Mouse (Mus musculus): ENCODE measurements around the gene Dnah7c. TPM values are rescaled to one million over a fixed set of nuclear protein-coding genes. Genes with fewer than 3 reads are reported as not detected.
"Not testable (repeated sequence)": the region's sequence is repeated elsewhere in the genome, so short reads cannot be mapped to it uniquely, and the experiment has no call there.

Dnah7c gene
- polyA plus RNA-seq, 1 experiment from 2014 or later = 0.09 TPM

- no peaks in the 10 kb centered on the region for H3K9me3 ChIP-seq (replicated peaks)
- no peak for ATAC-seq (ENCODE audit: insufficient number of reproducible peaks, low FRiP score)
- 64% methylated on average over 2 of the region's 2 CpGs for whole genome bisulfite sequencing
Observed at GRCm38 (mm10) chr1:46544812-46545421, 119.5 kb downstream of the Dnah7c start.

DNA sequence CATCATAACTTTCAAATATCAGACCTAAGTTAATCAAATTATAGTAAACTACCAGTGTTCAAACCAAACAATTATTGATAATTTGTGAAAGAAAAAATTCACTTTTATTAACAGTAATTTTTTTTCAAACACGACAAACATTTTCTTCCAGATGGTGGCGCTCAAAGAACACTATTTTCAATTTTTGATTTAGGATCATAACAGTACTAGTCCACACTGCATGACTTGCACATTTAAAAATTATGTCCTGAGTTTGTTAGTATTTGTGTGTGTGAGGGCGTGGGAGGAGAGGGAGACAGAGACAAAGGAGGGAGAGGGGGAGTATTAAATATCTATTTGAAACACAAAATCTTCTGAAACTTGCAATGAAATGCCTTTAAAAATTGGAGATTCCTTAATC is 155.0 kb downstream of the Dnah7c start:
- ATAC-seq (ENCODE audit: insufficient number of reproducible peaks, low FRiP score) = no peak
- H3K27ac ChIP-seq (ENCODE audit: poor library complexity, severe bottlenecking) = no peak overlapping the region
- 33% methylated on average over 3 of the region's 3 CpGs for WGBS

More at GRCm38 (mm10) chr1:46544812-46545421, 119.5 kb downstream of the Dnah7c start:
- Histone ChIP-seq H3K4me1 (replicated peaks) (no peaks in the 10 kb centered on the region; the same call in 1 of the 2 replicates), H3K27me3 (replicated peaks) (no peaks in the 10 kb centered on the region), H3K27ac (ENCODE audit: poor library complexity, severe bottlenecking) (no peak overlapping the region), H3K9ac (no peak overlapping the region), H3K4me3 (no peak overlapping the region), H3K36me3 (no peaks in the 10 kb centered on the region), H3K4me2 (no peak overlapping the region)

DNA sequence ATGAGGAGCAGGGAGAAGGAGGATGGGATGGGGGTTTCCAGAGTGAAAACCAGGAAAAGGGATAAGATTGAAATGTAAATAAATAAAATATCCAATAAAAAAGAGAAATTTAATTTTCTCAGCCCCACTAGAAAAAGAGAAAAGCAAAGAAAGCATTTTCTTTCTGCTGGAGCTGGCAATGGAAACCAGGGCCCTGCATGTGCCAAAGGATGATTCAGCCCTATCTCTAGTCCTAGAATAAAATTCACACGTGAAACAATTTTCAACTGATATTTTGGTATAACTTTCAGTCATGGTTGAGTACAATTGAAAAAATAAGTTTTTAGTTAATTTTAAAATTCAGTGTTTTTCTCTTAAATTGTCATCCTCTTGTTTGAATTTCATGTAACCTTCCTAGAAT is 168.4 kb downstream of the Dnah7c start:
- not testable (repeated sequence) for H3K27me3 ChIP-seq (replicated peaks); H3K4me1 ChIP-seq (replicated peaks); H3K4me2 ChIP-seq; H3K4me3 ChIP-seq; H3K9me3 ChIP-seq (replicated peaks); H3K27ac ChIP-seq (ENCODE audit: poor library complexity, severe bottlenecking); ATAC-seq (ENCODE audit: insufficient number of reproducible peaks, low FRiP score); H3K36me3 ChIP-seq; H3K9ac ChIP-seq
- WGBS = 56% methylated on average over 1 of the region's 1 CpGs

More for the DNA sequence above, 155.0 kb downstream of the Dnah7c start:
- Histone ChIP-seq H3K9ac (no peak overlapping the region), H3K9me3 (replicated peaks) (no peaks in the 10 kb centered on the region), H3K4me3 (no peak overlapping the region), H3K4me2 (no peak overlapping the region), H3K4me1 (replicated peaks) (no peaks in the 10 kb centered on the region), H3K27me3 (replicated peaks) (no peaks in the 10 kb centered on the region), H3K36me3 (no peaks in the 10 kb centered on the region)

DNA sequence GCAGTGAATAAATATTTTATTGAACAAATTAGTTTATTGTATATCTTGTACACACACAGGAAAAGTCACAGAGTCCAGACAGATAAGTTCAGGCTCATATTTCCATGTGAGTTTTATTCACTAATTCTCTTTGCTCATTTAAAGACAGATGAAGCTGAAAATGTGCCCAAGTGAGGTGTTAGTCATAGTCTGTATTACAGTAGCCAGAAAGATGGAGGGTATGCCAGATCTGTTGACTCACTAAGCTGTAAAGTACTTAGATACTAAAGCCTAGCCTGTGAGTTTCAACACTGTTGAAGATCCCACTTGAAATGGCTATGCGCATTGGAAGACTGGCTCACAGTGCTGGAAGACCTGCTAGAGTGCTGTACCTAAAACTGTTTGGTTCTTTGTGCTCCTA is 171.0 kb downstream of the Dnah7c start:
- not testable (repeated sequence) for H3K9ac ChIP-seq; ATAC-seq (ENCODE audit: insufficient number of reproducible peaks, low FRiP score); H3K27ac ChIP-seq (ENCODE audit: poor library complexity, severe bottlenecking); H3K4me2 ChIP-seq; H3K36me3 ChIP-seq; H3K27me3 ChIP-seq (replicated peaks); H3K9me3 ChIP-seq (replicated peaks); H3K4me1 ChIP-seq (replicated peaks); H3K4me3 ChIP-seq
- WGBS = 100% methylated on average over 1 of the region's 1 CpGs

DNA sequence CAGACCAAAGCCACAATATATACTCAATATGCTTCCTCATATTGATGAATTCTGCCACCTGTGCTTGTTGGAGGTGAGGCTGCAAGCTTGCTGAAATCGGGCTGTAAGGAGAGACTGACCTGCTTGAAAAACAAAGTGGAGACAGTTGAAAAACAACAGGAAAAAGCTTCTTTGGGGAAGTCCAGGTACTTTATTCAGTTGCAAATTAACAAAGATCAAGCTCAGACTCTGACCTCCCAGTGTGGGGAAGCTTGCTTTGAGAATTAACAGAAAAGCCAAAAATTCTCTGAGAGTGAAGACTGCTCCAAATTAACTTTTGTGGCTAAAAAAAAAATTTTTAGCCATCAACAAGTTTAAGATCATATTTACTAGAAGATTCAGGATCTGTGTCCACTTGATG is 194.9 kb downstream of the Dnah7c start:
- Histone ChIP-seq H3K4me3 (no peak overlapping the region), H3K27me3 (replicated peaks) (no peaks in the 10 kb centered on the region), H3K9ac (no peak overlapping the region), H3K4me2 (no peak overlapping the region), H3K4me1 (replicated peaks) (no peaks in the 10 kb centered on the region), H3K27ac (ENCODE audit: poor library complexity, severe bottlenecking) (no peak overlapping the region), H3K9me3 (replicated peaks) (no peaks in the 10 kb centered on the region), H3K36me3 (no peaks in the 10 kb centered on the region)
- 70% methylated on average over 1 of the region's 1 CpGs for WGBS
- no peak for ATAC-seq (ENCODE audit: insufficient number of reproducible peaks, low FRiP score)

- ATAC-seq (ENCODE audit: insufficient number of reproducible peaks, low FRiP score); H3K4me2 ChIP-seq; H3K27ac ChIP-seq (ENCODE audit: poor library complexity, severe bottlenecking); H3K36me3 ChIP-seq; H3K4me1 ChIP-seq (replicated peaks); H3K9ac ChIP-seq; H3K4me3 ChIP-seq; H3K27me3 ChIP-seq (replicated peaks); H3K9me3 ChIP-seq (replicated peaks): not testable (repeated sequence)
- WGBS = 92% methylated on average over 6 of the region's 6 CpGs
Observed at GRCm38 (mm10) chr1:46625914-46626313, 200.5 kb downstream of the Dnah7c start.

- H3K9me3 ChIP-seq (replicated peaks); H3K4me3 ChIP-seq; H3K27ac ChIP-seq (ENCODE audit: poor library complexity, severe bottlenecking); H3K9ac ChIP-seq; H3K27me3 ChIP-seq (replicated peaks); H3K4me2 ChIP-seq; H3K4me1 ChIP-seq (replicated peaks); H3K36me3 ChIP-seq; ATAC-seq (ENCODE audit: insufficient number of reproducible peaks, low FRiP score): not testable (repeated sequence)
- WGBS = 81% methylated on average over 4 of the region's 4 CpGs
Observed at GRCm38 (mm10) chr1:46649821-46650220, 224.4 kb downstream of the Dnah7c start.

GRCm38 (mm10) chr1:46652721-46653120 is 227.3 kb downstream of the Dnah7c start:
- WGBS = 56% methylated on average over 2 of the region's 2 CpGs
- H3K9me3 ChIP-seq (replicated peaks); H3K27me3 ChIP-seq (replicated peaks); H3K36me3 ChIP-seq; H3K4me1 ChIP-seq (replicated peaks); H3K4me3 ChIP-seq; H3K27ac ChIP-seq (ENCODE audit: poor library complexity, severe bottlenecking); H3K4me2 ChIP-seq; ATAC-seq (ENCODE audit: insufficient number of reproducible peaks, low FRiP score); H3K9ac ChIP-seq: not testable (repeated sequence)

GRCm38 (mm10) chr1:46724810-46725209 is 299.4 kb downstream of the Dnah7c start:
- not testable (repeated sequence) for H3K9ac ChIP-seq; H3K27me3 ChIP-seq (replicated peaks); H3K36me3 ChIP-seq; H3K9me3 ChIP-seq (replicated peaks); H3K27ac ChIP-seq (ENCODE audit: poor library complexity, severe bottlenecking); ATAC-seq (ENCODE audit: insufficient number of reproducible peaks, low FRiP score); H3K4me3 ChIP-seq; H3K4me1 ChIP-seq (replicated peaks); H3K4me2 ChIP-seq
- WGBS = 62% methylated on average over 1 of the region's 1 CpGs

GRCm38 (mm10) chr1:46725266-46725665 is 299.9 kb downstream of the Dnah7c start:
- H3K36me3 ChIP-seq = no peaks in the 10 kb centered on the region
- no peak overlapping the region for H3K27ac ChIP-seq (ENCODE audit: poor library complexity, severe bottlenecking)
- WGBS = 69% methylated on average over 1 of the region's 1 CpGs
- no peak overlapping the region for H3K4me2 ChIP-seq
- no peak overlapping the region for H3K4me3 ChIP-seq
- no peaks in the 10 kb centered on the region for H3K4me1 ChIP-seq (replicated peaks)
- no peak overlapping the region for H3K9ac ChIP-seq
- no peak for ATAC-seq (ENCODE audit: insufficient number of reproducible peaks, low FRiP score)
- H3K9me3 ChIP-seq (replicated peaks) = no peaks in the 10 kb centered on the region
- no peaks in the 10 kb centered on the region for H3K27me3 ChIP-seq (replicated peaks)

DNA sequence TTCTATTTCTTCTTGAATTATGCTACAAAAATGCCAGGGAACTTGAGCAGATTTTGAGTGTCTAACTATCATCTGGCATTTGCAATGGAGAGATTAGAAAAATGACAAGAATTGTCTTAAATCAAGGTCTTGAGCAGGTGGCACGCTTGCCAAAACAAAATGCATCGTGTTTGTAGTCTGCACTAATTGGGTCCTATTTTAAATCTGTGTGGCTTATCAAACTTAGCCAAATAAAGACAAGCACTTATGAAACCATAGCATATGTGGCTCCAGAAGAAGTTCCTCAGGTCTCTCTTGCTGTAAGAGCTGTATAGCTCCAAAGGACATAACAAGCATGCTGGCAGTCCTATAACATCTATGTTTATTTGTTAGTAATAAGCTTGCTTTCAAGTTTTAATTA is 300.3 kb downstream of the Dnah7c start:
- WGBS = 76% methylated on average over 2 of the region's 2 CpGs
- not testable (repeated sequence) for ATAC-seq (ENCODE audit: insufficient number of reproducible peaks, low FRiP score); H3K4me3 ChIP-seq; H3K36me3 ChIP-seq; H3K4me2 ChIP-seq; H3K4me1 ChIP-seq (replicated peaks); H3K9me3 ChIP-seq (replicated peaks); H3K27ac ChIP-seq (ENCODE audit: poor library complexity, severe bottlenecking); H3K27me3 ChIP-seq (replicated peaks); H3K9ac ChIP-seq

DNA sequence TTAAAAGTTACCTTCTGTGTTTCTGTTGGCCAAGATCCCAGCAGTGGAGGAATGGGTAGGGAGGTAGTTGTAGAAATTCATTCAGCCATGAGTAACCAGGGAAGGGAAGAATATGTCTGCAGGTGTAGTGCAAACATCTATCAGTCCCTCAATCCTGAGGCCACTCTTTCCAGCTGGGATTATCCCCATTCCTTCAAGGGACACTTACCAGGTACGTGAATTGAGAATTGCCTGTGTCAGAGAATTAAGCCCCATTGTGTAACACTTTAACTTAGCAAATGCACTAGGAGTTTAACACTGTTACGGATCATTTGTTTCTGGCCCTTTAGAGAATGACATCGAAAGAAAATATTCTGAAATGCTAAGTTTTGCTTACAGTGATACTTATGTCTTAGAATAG is 304.3 kb downstream of the Dnah7c start:
- not testable (repeated sequence) for H3K36me3 ChIP-seq; H3K9ac ChIP-seq; H3K27me3 ChIP-seq (replicated peaks); H3K27ac ChIP-seq (ENCODE audit: poor library complexity, severe bottlenecking); H3K4me2 ChIP-seq; H3K4me3 ChIP-seq; ATAC-seq (ENCODE audit: insufficient number of reproducible peaks, low FRiP score); H3K4me1 ChIP-seq (replicated peaks); H3K9me3 ChIP-seq (replicated peaks)
- 84% methylated on average over 3 of the region's 3 CpGs for WGBS
